Mouse (Mus musculus) spleen, postnatal 10 days (tissue): ENCODE results near the gene Tas2r117.

Experiments used
- DNase-seq, 2 experiments: peaks; one replicate each; pipeline ENCODE4 v3.0.0; 2021 to 2022; ENCODE audit warnings: low spot score in 2 of 2

The Tas2r117 gene

GRCm38 (mm10) chr6:132802518-132802917 is at the start of gene Tas2r117:
Tas2r117 (plus strand) TSS chr6:132802818.
- DNase-seq, result no peak

GRCm38 (mm10) chr6:132754430-132754829 is 48.2 kb upstream of the Tas2r117 start, which contains the start of gene Tas2r124:
Tas2r124 (plus strand) TSS chr6:132754730.
- DNase-seq, result no peak

DNA sequence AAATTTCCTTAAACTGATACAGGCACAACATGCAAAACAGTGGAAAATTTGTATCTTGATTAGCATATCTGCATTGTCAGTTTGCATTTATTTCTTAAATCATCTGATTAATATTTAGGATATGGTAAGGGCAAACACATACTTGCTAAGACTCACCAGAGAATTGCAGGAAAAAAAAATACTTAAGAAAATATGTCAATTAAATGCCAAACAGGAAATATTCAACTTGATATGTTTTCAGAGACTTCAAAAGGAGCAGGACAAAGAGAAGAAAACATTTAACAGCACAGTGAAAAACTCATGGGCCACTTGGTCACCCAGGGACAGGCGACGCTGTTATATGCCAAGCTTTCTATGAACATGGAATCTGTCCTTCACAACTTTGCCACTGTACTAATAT is 40.8 kb upstream of the Tas2r117 start, which contains the start of gene Tas2r102:
Tas2r102 (plus strand) TSS at position 301 of the 400 bp plus-strand sequence.
- DNase-seq, result no peak

DNA sequence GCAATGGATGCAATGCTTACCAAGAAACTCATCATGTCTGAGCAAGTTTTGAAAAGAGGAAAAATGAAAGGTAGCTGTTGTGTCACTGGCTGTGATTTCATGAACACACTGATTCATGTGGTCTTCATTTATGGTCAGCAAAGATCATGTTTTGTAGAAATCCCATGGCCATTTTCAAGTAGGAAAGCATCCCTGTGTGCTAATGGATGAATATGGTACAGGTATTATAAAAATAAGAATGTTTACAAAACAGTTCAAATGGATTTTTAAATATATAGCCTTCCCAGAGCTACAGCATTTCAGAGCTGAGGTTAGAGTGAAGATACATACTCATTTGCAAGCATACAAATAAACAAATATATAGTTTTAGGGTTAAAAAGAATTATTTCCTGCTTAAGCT is 24.6 kb upstream of the Tas2r117 start, which contains the start of gene Tas2r136:
Tas2r136 (minus strand) TSS at position 101 of the 400 bp plus-strand sequence.
- DNase-seq, result no peak

GRCm38 (mm10) chr6:132795393-132795792 is 7.2 kb upstream of the Tas2r117 start:
- DNase-seq, result no peak

- DNase-seq, result no peak
These were observed 44.2 kb downstream of the Tas2r117 start, which contains the start of gene Tas2r123 for GRCm38 (mm10) chr6:132846842-132847241. Tas2r123 (plus strand) TSS chr6:132847142.
